Comparison of ENCODE assay signal across 16 mouse cellular contexts in genomic region chr11:108892406-108892805, GRCm38 (mm10). TPM values are rescaled to one million over a fixed set of nuclear protein-coding genes. Genes with fewer than 3 reads are reported as not detected.
DNase-seq lines count a peak whose midpoint lies in the region; ATAC-seq and TF ChIP-seq lines count a peak whose summit lies in the region.
"Had no signal": no experiment of that assay in that cellular context is flagged by ENCODE, and none has a peak within 500 bp of the region (broad histone marks: within the 10 kb centered on the region; RNA-seq: fewer than 3 reads in every experiment).

No protein-coding gene starts in this region.

- peaks cover 20% of the 10 kb centered on the region for H3K4me1 ChIP-seq in forebrain, embryonic 11.5 days (replicated peaks; ENCODE audit: control insufficient read depth, insufficient read depth, low read length)
- H3K4me1 ChIP-seq in forebrain, postnatal 0 days (ENCODE audit: insufficient read depth): peaks cover 10% of the 10 kb centered on the region; the same call in 1 of the 2 replicates
- H3K4me1 ChIP-seq in midbrain, embryonic 10.5 days: peaks cover 70% of the 10 kb centered on the region
- peaks cover 10% of the 10 kb centered on the region for H3K4me1 ChIP-seq in midbrain, postnatal 0 days (ENCODE audit: insufficient read depth, low read length)
- H3K4me1 ChIP-seq in forebrain, embryonic 13.5 days: peaks cover 39% of the 10 kb centered on the region
- peaks cover 60% of the 10 kb centered on the region for H3K4me1 ChIP-seq in midbrain, embryonic 13.5 days (replicated peaks)
- H3K4me1 ChIP-seq: liver, embryonic 15.5 days had no signal

- H3K9ac ChIP-seq in forebrain, embryonic 11.5 days (ENCODE audit: low read length): no peak overlapping the region
- no peak overlapping the region for H3K9ac ChIP-seq in forebrain, postnatal 0 days
- H3K9ac ChIP-seq in midbrain, postnatal 0 days (replicated peaks; ENCODE audit: low read length, poor library complexity, severe bottlenecking): no peak overlapping the region
- no peak overlapping the region for H3K9ac ChIP-seq in forebrain, embryonic 13.5 days
- no peak overlapping the region for H3K9ac ChIP-seq in midbrain, embryonic 13.5 days (replicated peaks)
- H3K9ac ChIP-seq: liver, embryonic 15.5 days had no signal

- TF ChIP-seq CTCF in forebrain, postnatal 0 days (IDR thresholded peaks at IDR 0.05; ENCODE audit: low read depth): no peak
- TF ChIP-seq CTCF in midbrain, postnatal 0 days (IDR thresholded peaks at IDR 0.05): no peak

- WGBS in forebrain, embryonic 11.5 days: 3% methylated on average over 7 of the region's 7 CpGs
- 14% methylated on average over 7 of the region's 7 CpGs for WGBS in forebrain, postnatal 0 days
- WGBS in midbrain, embryonic 10.5 days: 5% methylated on average over 6 of the region's 7 CpGs
- 16% methylated on average over 4 of the region's 7 CpGs for WGBS in midbrain, postnatal 0 days
- 2% methylated on average over 3 of the region's 7 CpGs for WGBS in forebrain, embryonic 13.5 days
- 2% methylated on average over 6 of the region's 7 CpGs for WGBS in midbrain, embryonic 13.5 days

- no peak for DNase-seq in forebrain, embryonic 11.5 days (ENCODE audit: low spot score)
- no peak for DNase-seq in forebrain, postnatal 0 days
- DNase-seq in midbrain, embryonic 10.5 days (ENCODE audit: low spot score): no peak
- DNase-seq in midbrain, postnatal 0 days (ENCODE audit: low spot score): no peak
- no peak for DNase-seq in thymus, postnatal 25 days
- no peak for DNase-seq in yolk sac, embryonic 10.5 days (ENCODE audit: low spot score)
- DNase-seq: cerebellum, adult 9-11 months; heart, postnatal 14 days; kidney, adult 2 months; lung, postnatal 36 days; right cerebral cortex, postnatal 14 days had no signal

- peaks cover 6% of the 10 kb centered on the region; the same call in 1 of the 2 replicates for H3K27me3 ChIP-seq in forebrain, embryonic 11.5 days (ENCODE audit: control insufficient read depth, insufficient read depth, low read length)
- no peaks in the 10 kb centered on the region for H3K27me3 ChIP-seq in forebrain, postnatal 0 days (ENCODE audit: insufficient read depth, low read length)
- H3K27me3 ChIP-seq in midbrain, embryonic 10.5 days (ENCODE audit: low read depth, poor library complexity, severe bottlenecking): peaks cover 41% of the 10 kb centered on the region
- H3K27me3 ChIP-seq in midbrain, postnatal 0 days (ENCODE audit: insufficient read depth, low read length): no peaks in the 10 kb centered on the region
- peaks cover 20% of the 10 kb centered on the region for H3K27me3 ChIP-seq in forebrain, embryonic 13.5 days
- peaks cover 3% of the 10 kb centered on the region; the same call in 1 of the 2 replicates for H3K27me3 ChIP-seq in midbrain, embryonic 13.5 days

- peak overlapping the region; percentile 43; the same call in 1 of the 2 replicates for H3K4me2 ChIP-seq in forebrain, embryonic 11.5 days (ENCODE audit: low read depth, low read length, severe bottlenecking)
- no peak overlapping the region for H3K4me2 ChIP-seq in forebrain, postnatal 0 days (ENCODE audit: low read depth)
- H3K4me2 ChIP-seq in midbrain, postnatal 0 days (ENCODE audit: low read depth, low read length, poor library complexity, severe bottlenecking): no peak overlapping the region
- H3K4me2 ChIP-seq in forebrain, embryonic 13.5 days: peak overlapping the region; percentile 37
- H3K4me2 ChIP-seq in midbrain, embryonic 13.5 days (replicated peaks): peak overlapping the region; percentile 34

- peak overlapping the region; percentile 37; the same call in 1 of the 2 replicates for H3K27ac ChIP-seq in forebrain, embryonic 11.5 days (ENCODE audit: low read depth, low read length)
- H3K27ac ChIP-seq in forebrain, postnatal 0 days (ENCODE audit: low read depth, low read length): no peak overlapping the region
- peak overlapping the region; percentile 93 for H3K27ac ChIP-seq in midbrain, embryonic 10.5 days (replicated peaks)
- no peak overlapping the region for H3K27ac ChIP-seq in midbrain, postnatal 0 days (ENCODE audit: low read depth, low read length)
- no peak overlapping the region for H3K27ac ChIP-seq in forebrain, embryonic 13.5 days
- no peak overlapping the region for H3K27ac ChIP-seq in midbrain, embryonic 13.5 days
- H3K27ac ChIP-seq: liver, embryonic 15.5 days had no signal

- no peak for ATAC-seq in forebrain, embryonic 11.5 days (replicated peaks; ENCODE audit: low FRiP score)
- no peak for ATAC-seq in forebrain, postnatal 0 days
- no peak for ATAC-seq in midbrain, postnatal 0 days (ENCODE audit: low FRiP score)
- ATAC-seq in forebrain, embryonic 13.5 days: no peak
- ATAC-seq in midbrain, embryonic 13.5 days: no peak
- ATAC-seq: hindbrain, postnatal 0 days had no signal

- H3K4me3 ChIP-seq in forebrain, embryonic 11.5 days (ENCODE audit: low read depth, low read length): peak overlapping the region; percentile 10; the same call in 1 of the 2 replicates
- H3K4me3 ChIP-seq in forebrain, postnatal 0 days (ENCODE audit: low read depth, low read length): no peak overlapping the region
- H3K4me3 ChIP-seq in midbrain, embryonic 10.5 days: peak overlapping the region; percentile 58
- no peak overlapping the region for H3K4me3 ChIP-seq in midbrain, postnatal 0 days (ENCODE audit: low read depth, low read length)
- no peak overlapping the region for H3K4me3 ChIP-seq in forebrain, embryonic 13.5 days
- no peak overlapping the region for H3K4me3 ChIP-seq in midbrain, embryonic 13.5 days (replicated peaks)

- H3K9me3 ChIP-seq in forebrain, embryonic 11.5 days (ENCODE audit: control insufficient read depth, low read length): no peaks in the 10 kb centered on the region
- H3K9me3 ChIP-seq in forebrain, postnatal 0 days (ENCODE audit: low read length): no peaks in the 10 kb centered on the region
- H3K9me3 ChIP-seq in midbrain, embryonic 10.5 days (replicated peaks): no peaks in the 10 kb centered on the region
- H3K9me3 ChIP-seq in midbrain, postnatal 0 days (ENCODE audit: low read length): no peaks in the 10 kb centered on the region
- H3K9me3 ChIP-seq in forebrain, embryonic 13.5 days (replicated peaks): no peaks in the 10 kb centered on the region
- H3K9me3 ChIP-seq in midbrain, embryonic 13.5 days: no peaks in the 10 kb centered on the region
- H3K9me3 ChIP-seq: heart, embryonic 10.5 days; liver, embryonic 15.5 days had no signal

- no peaks in the 10 kb centered on the region for H3K36me3 ChIP-seq in forebrain, embryonic 11.5 days (ENCODE audit: control insufficient read depth, insufficient read depth, low read length)
- H3K36me3 ChIP-seq in forebrain, postnatal 0 days (ENCODE audit: insufficient read depth): no peaks in the 10 kb centered on the region
- H3K36me3 ChIP-seq in midbrain, embryonic 10.5 days: no peaks in the 10 kb centered on the region
- no peaks in the 10 kb centered on the region for H3K36me3 ChIP-seq in midbrain, postnatal 0 days (ENCODE audit: insufficient read depth, low read length)
- no peaks in the 10 kb centered on the region for H3K36me3 ChIP-seq in forebrain, embryonic 13.5 days (ENCODE audit: poor library complexity, severe bottlenecking)
- H3K36me3 ChIP-seq in midbrain, embryonic 13.5 days: no peaks in the 10 kb centered on the region
- H3K36me3 ChIP-seq: heart, embryonic 10.5 days; liver, embryonic 15.5 days had no signal

RNA-seq across cellular contexts. Expression of gene Axin2, which starts 27.7 kb away (rescaled TPM):
- 20.9 and 23.9 TPM in 2 replicates for polyA plus RNA-seq in forebrain, embryonic 11.5 days (2014; fragmentation: Nextera tagmentation; extraction: Ambion mirVana)
- total RNA-seq in forebrain, postnatal 0 days (2014; rRNA removed): 28.7 and 35.6 TPM in 2 replicates
- polyA plus RNA-seq in forebrain, postnatal 0 days (2015; fragmentation: Nextera tagmentation; extraction: Ambion mirVana): 4.5 and 5.0 TPM in 2 replicates
- polyA plus RNA-seq in midbrain, embryonic 10.5 days (2016; fragmentation: Nextera tagmentation; extraction: Ambion mirVana): 17.5 and 17.6 TPM in 2 replicates
- 38.0 and 55.2 TPM in 2 replicates for total RNA-seq in midbrain, postnatal 0 days (2014; rRNA removed)
- polyA plus RNA-seq in midbrain, postnatal 0 days (2015; fragmentation: Nextera tagmentation; extraction: Ambion mirVana): 7.5 and 9.7 TPM in 2 replicates
- 9.6 and 11.4 TPM in 2 replicates for polyA plus RNA-seq in forebrain, embryonic 13.5 days (2015; fragmentation: Nextera tagmentation; extraction: Ambion mirVana)
- 15.4 and 17.2 TPM in 2 replicates for polyA plus RNA-seq in midbrain, embryonic 13.5 days (2015; fragmentation: Nextera tagmentation; extraction: Ambion mirVana)

Comparison
In these comparisons a context has a peak if more than half of its experiments do, and no peak if none do; other contexts are left out.
1. H3K27ac ChIP-seq: peak in forebrain, embryonic 11.5 days (single experiment) and midbrain, embryonic 10.5 days (single experiment); none in forebrain, postnatal 0 days (single experiment), midbrain, postnatal 0 days (single experiment), forebrain, embryonic 13.5 days (single experiment) and midbrain, embryonic 13.5 days (single experiment).
2. H3K4me2 ChIP-seq: peak in forebrain, embryonic 11.5 days (single experiment), forebrain, embryonic 13.5 days (single experiment) and midbrain, embryonic 13.5 days (single experiment); none in forebrain, postnatal 0 days (single experiment) and midbrain, postnatal 0 days (single experiment).
3. H3K4me3 ChIP-seq: peak in forebrain, embryonic 11.5 days (single experiment) and midbrain, embryonic 10.5 days (single experiment); none in forebrain, postnatal 0 days (single experiment), midbrain, postnatal 0 days (single experiment), forebrain, embryonic 13.5 days (single experiment) and midbrain, embryonic 13.5 days (single experiment).